Mouse (Mus musculus) monocyte, adult 59 days (primary cell): ENCODE measurements around the gene Dnase1l1. TPM values are rescaled to one million over a fixed set of nuclear protein-coding genes. Genes with fewer than 3 reads are reported as not detected.

Experiments
- total RNA-seq, 2 experiments: library from RNA; stranded (reverse); gene quantifications; one replicate each; pipeline ENCODE4 v1.2.4; 2023

The Dnase1l1 gene
- 100 to 1,000 TPM in 1 of 2 experiments, 10 to 100 TPM in 1; 98.3 to 103 TPM for total RNA-seq

DNA sequence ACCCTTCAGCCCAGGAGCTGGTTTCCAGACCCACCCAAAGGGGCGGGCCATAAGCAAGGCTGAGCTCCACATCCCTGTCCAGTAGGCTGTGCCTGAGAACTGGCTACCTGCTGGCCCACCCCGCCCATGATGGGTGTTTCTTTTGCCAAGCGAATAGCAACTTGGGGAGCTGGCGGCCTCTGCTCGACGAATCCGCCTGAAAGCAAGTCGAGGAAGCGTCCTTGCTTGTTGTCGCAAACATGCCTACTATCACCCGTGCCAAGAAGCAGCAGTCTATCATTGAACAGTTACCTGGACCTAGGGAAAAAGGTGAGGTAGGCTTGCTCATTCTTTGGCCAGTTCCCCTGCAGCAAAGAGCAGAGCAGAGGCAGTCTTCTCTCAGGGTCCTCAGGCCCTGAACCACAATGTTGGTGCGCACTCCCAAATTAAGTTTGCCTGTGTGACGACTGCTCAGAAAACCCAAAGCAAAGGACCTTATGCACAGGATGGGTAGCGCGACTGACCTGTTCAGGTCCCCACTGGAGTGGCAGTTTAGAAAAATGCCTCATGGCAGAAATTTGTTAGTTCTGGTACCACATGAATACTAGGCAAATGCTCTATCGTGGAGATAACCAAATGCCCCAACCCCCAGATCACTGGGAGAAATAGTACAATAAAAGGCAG is at the start of gene Dnase1l1, which contains the start of gene Taz:
TSS of gene Dnase1l1 (minus strand) at position 606 of the 663 bp plus-strand sequence.
TSS of gene Taz (plus strand) at position 181 of the 663 bp plus-strand sequence.

GRCm38 (mm10) chrX:74328725-74329161 is 46.6 kb upstream of the Dnase1l1 start, which contains the start of gene Plxna3:
TSS of gene Plxna3 (plus strand) at chrX:74329066.

DNA sequence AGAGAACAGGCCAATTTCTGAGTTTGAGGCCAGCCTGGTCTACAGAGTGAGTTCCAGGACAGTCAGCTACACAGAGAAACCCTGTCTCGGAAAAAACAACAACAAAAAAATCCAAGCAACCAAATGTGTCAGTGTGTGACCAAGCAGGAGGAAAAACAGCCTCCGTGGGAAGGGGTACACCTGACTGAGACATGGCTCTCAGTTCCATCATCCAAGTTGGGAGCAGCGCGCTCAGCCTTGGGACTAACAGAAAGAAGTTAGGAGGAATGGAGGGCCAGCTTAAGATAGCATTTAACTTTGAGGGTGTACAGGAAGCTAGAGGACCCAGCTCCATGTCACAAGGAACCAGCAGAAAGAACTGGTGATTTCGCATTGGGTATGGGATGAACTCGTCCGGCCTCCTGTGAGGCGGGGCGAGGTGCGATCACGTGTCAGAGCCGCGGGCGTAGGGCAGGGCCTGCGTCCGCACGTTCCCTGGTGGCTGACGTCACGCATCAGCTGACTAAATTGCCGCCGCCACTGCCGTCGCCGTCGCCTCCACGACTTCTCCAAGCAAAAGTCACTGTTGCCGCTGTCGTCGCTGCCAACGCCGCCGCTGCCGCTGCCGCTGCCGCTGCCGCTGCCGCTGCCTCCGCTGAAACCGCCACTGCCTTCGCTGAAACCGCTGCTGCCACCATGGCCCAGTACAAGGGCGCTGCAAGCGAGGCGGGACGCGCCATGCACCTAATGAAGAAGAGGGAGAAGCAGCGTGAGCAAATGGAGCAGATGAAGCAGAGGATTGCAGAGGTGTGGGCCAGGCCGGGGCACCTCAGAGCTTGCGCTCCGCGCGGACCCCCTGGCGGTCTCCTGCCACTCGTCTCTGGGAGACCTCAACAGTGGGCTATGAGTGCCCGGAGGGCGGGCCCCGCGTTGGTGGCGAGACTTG is 30.7 kb upstream of the Dnase1l1 start, which contains the start of gene Fam50a:
TSS of gene Fam50a (plus strand) at position 494 of the 925 bp plus-strand sequence.

GRCm38 (mm10) chrX:74304867-74305700 is 22.9 kb upstream of the Dnase1l1 start, which contains the start of gene Gdi1:
TSS of gene Gdi1 (plus strand) at chrX:74304998.

GRCm38 (mm10) chrX:74296538-74297448 is 14.7 kb upstream of the Dnase1l1 start, which contains the start of gene Atp6ap1:
TSS of gene Atp6ap1 (plus strand) at chrX:74297097.

DNA sequence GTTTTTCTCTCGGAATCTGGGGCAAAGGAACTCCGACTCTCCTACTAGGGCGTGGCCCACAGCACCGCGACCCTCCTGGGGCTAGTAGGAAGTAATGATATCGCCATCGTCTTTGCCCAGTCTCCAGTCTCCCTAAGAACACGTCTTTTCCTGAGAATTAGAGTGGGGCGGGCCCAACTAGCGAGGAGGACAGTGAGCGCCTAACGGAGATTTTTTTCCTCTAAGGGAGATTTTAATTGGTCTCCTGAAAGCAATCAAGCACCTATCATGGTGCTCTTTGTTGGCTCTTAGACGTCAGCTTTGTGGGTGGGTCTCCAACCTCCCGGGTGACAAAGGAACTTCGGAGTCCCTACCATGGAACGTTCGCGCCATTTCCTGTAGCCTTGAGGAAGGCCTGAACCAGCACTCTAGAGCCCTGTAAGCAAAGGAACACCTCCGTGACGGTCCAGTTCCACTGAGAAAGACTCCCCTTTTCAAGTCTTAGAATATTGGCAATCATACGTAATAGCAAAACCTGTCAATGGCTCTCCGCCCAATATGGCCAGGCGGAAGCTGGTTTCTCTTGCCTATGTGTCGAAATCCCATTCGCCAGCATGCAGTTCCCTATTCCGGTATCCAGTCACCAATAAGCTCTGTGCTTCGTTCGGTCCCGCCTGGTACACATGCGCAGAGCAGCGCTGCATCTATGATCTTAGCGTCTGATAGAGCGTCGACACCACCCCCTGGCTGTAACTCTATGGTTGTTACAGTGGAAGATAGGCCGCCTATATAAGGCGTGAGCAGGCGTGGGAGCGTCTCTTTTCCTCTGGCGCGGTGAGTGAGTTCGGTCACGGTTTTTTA is 11.9 kb downstream of the Dnase1l1 start, which contains the start of gene Rpl10:
TSS of gene Rpl10 (plus strand) at position 751 of the 840 bp plus-strand sequence.

DNA sequence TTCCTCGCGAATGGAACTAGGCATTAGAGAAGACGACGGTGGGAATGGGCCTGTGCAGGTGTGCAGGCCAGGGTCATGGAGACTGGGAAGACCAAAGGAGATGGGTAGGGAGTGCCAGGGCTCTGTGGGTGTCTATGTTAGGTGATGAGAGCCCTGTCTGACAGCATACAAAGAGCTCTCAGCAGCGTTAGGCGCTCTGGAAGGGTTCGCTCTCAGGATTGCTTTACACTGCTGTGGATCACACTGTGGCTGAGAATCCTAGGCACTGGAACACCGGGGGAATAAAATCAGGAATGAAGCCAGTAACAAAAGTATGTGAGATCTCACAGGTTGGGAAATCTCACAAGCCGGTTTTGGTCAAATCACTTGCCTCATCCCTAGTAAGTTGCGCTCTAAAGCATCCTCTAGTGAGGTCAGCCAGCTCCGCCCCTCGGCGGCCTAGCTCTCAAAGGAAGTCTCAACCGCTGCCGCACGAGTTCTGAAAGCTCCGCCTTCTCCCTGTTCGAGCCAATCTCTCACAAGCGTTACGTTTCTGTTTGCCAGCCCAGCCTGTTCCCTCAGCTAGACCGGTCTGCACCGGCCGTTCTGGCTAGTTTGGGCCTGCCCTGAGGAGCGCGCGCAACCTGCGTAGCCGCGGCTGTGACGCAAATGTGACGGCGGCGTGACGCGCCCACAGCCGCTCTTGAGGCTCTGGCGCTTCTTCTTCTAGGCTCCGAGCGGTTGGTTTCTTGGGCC is 27.8 kb downstream of the Dnase1l1 start, which contains the start of gene Emd:
TSS of gene Emd (plus strand) at position 535 of the 735 bp plus-strand sequence.

DNA sequence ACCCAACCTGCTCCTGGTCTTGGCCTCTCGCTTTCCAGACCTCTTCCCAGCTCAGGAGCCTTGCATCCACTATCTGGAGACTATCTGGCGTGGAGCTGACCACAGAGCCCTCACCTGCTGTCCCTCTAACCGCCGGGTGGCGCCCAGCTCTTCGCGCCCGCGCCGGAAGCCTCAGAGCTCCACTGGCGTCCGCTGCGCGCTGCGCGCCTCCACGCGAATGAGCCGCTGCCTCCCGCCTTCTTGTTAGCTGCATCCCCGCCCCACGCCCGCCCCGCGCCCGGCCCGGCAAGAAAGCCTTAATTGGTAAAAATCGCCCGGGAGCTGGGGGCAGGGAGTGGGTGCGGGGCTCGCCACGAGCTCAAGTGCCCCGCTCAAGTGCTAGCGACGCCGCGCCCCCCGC is 32.5 kb downstream of the Dnase1l1 start, which contains the start of gene Flna:
TSS of gene Flna (minus strand) at position 206 of the 400 bp plus-strand sequence.

Other genes starting within 250 kb of the Dnase1l1 start
- gene Opn1mw, start 154.9 kb downstream of the Dnase1l1 start, total RNA-seq: not detected
- 10 to 100 TPM; 42.6 to 44.5 TPM for gene Mecp2, start 147.0 kb downstream of the Dnase1l1 start, total RNA-seq
- gene Tex28, start 114.5 kb downstream of the Dnase1l1 start, total RNA-seq: not detected
- not detected for gene Tktl1, start 105.1 kb downstream of the Dnase1l1 start, total RNA-seq
- 1,000 to 10,000 TPM; 1,568 to 1,591 TPM for gene Flna, start 32.5 kb downstream of the Dnase1l1 start, total RNA-seq
- gene Emd, start 27.6 kb downstream of the Dnase1l1 start, total RNA-seq: 10 to 100 TPM; 74.3 to 79.1 TPM
- 100 to 1,000 TPM; 714 to 836 TPM for gene Rpl10, start 11.5 kb downstream of the Dnase1l1 start, total RNA-seq
- 10 to 100 TPM; 62.3 to 73.3 TPM for gene Taz, start 425 bp downstream of the Dnase1l1 start, total RNA-seq
- gene Atp6ap1, start 14.8 kb upstream of the Dnase1l1 start, total RNA-seq: 100 to 1,000 TPM; 263 to 299 TPM
- gene Gdi1, start 22.7 kb upstream of the Dnase1l1 start, total RNA-seq: 100 to 1,000 TPM; 208 to 227 TPM
- 10 to 100 TPM; 71.4 to 76.9 TPM for gene Fam50a, start 30.7 kb upstream of the Dnase1l1 start, total RNA-seq
- 1 to 10 TPM; 1.4 to 4.5 TPM for gene Plxna3, start 46.7 kb upstream of the Dnase1l1 start, total RNA-seq
- gene Lage3, start 71.3 kb upstream of the Dnase1l1 start, total RNA-seq: 10 to 100 TPM; 18.3 to 21.8 TPM
- gene Ubl4a, start 90.9 kb upstream of the Dnase1l1 start, total RNA-seq: 10 to 100 TPM; 22.9 to 25.5 TPM
- gene Slc10a3, start 91.0 kb upstream of the Dnase1l1 start, total RNA-seq: 10 to 100 TPM; 19.6 to 23.9 TPM
- gene Fam3a, start 110.9 kb upstream of the Dnase1l1 start, total RNA-seq: 10 to 100 TPM; 16.6 to 20.0 TPM
- gene Ikbkg, start 111.0 kb upstream of the Dnase1l1 start, total RNA-seq: 10 to 100 TPM; 30.0 to 30.5 TPM
- 100 to 1,000 TPM; 195 to 224 TPM for gene G6pdx, start 146.9 kb upstream of the Dnase1l1 start, total RNA-seq
- gene Gm6880, start 199.1 kb upstream of the Dnase1l1 start, total RNA-seq: not detected